Mouse (Mus musculus) spleen, postnatal 36 days (tissue): Measurements from ENCODE around the gene Tmem135.

ENCODE experiments used
- DNase-seq, 2 experiments: peaks; one replicate each; pipeline ENCODE4 v3.0.0; 2022; ENCODE audit warnings: low spot score in 2 of 2, mixed read lengths in 1 of 2

Gene Tmem135

DNA sequence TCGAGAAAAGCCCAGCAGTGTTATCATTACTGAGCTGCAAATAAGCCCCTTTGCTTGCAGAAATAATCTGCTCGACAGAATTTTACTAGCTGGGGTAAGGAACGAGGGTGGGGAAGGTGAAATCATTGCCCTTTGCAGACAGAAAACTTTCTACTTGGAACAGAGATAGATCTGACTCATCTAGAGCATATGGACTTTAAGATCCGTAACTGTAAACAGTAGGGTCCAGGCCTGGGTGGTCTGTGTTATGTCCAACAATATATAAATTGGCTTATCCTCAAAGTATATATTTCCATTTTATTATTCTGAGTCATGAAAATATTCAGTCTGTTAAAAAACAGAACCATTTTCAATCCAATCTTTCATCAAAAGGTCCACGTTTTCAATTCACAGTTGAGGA, 221.1 kb downstream of the Tmem135 start:
- no peak for DNase-seq

DNA sequence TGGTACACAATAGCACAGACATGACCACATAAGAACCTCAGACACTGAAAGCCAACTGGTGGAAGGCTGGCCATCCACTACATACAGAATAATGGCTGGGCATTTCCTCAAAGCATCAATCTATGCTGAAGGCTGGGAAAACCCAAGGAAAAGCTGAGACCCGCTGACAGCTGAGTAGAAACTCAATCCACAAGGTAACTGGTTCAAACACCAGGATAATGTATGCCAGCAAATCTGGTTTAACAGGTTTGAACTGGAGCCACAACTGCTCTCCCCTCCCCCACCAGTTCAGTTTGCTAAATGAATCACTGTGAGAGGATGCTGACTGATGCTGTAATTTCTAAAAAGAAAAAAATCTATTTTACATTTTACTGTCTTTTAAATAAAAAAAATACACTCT, 222.7 kb downstream of the Tmem135 start:
- no peak for DNase-seq

DNA sequence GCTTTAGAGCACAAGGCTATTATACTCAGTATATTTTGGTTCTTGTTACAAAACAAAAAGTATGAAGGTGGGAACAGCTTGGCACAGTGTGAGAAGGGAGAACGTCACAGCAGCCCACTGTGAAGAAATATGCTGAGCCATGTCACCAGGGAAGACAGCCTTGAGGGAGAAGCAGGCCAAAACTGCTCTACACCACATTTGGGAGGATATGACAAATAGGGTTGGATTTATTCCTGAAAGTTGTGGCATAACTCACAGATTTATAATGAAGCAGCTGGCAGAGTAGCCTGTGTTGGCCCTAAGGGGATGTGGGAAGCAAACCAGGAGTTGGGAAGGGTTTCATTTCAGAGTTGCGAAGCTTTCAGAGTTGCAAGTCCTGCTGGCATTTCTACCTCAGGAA, 225.4 kb downstream of the Tmem135 start:
- no peak for DNase-seq

DNA sequence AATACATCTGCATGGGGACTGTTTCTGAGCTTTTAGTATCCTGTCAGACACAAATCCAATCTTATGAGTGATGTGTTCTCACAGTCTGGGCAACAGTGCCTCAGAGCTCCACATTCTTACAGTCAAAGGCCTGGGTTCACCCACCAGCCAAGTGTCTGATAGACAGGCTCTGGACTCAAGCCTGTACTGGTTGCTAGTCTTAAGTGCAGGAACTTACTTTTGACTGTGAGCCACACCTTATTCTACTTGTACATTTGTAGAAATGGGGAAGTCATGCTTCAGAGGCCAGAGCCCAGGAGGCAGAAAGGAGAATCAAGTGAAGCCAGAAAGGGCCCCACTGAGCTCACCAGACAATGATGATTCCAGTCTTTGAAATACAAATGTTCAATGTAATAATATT, 226.1 kb downstream of the Tmem135 start:
- DNase-seq = peak; percentile 52 to 58

DNA sequence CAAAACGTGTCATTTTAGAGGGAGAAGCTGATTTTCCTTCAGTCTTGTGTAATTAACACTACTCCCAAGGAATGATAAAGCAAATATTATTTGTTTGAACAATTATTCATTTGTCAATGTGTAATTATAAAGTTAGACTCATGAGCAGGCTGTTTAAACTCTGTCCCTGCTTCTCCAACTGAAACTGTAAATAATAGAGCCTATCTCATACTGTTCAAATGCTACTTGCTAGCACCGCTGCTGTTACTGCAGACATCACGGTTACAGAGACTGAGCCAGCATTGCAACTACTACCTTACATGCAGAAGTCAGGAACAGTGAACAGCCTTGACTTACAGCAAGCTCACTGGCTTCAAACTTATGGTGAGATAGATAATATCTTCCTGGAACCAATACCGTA, 229.6 kb downstream of the Tmem135 start:
- no peak for DNase-seq

DNA sequence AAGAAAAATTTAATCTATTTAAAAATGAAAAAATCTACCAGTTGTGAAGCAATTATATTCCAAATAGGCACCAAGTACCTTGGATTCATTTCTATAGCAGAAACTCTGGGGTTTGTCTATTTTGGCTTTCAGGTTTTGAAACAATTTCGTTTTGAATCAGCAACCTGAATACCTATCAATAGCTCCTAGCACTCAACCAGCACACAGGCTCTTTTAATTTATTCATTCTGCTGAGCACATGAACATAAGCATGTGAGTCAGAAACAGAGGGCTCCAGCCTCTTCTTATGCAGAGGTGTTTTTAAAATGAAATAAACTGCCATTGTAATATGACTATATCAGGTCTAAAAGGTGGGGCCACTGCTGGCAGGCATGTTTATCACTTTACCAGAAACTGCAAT, 231.0 kb downstream of the Tmem135 start:
- no peak for DNase-seq

DNA sequence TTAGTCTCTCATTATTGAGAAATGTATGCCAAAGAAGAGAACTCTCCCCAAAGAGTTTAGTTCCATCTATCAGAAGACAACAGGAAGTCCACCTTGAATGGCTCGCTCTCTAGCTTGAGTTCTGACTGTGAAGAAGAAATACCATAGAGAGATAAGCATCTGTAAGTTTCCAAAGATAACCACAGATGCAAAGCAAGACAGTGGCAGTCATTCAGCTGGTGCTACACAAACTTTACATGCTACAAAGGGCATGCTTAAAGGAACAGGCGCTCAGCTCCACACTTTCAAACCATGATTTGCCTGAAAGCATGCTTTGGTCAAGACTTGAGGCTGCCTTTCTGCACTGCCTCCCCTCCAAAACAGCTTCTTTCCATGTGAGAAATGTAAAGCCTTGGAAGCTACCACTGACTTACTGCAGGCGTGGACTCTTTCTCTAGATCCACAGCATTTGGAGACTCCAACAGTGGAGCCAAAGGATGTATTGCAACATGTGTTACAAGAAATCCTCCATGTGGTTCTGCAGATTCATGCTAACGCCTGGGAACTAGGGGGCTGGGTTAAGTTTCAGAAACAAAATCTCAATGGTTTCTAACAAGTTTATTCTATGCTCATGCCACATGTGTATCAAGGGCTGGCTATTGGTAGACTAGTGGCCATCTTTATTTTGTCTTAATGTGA, 232.1 kb downstream of the Tmem135 start:
- peak; percentile 36 to 37 for DNase-seq

DNA sequence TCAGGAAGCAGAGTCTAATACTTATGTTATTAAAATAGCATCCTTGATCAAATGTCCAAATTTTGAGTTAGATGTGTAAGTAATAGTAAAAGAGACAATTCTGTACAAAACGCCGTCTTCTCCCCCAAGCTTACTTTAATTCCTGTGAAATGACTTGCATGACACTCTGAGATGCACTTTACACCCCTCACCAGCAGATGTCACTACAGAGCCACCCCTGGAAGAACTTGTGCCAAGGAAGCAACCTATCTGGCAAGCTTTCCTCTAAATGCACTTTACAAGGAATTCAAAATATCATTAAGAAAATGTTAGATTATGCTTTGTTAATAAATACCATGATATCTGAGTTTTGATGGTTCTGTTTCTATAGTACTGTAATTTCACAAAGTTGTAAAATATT, 235.4 kb downstream of the Tmem135 start:
- peak; percentile 67 to 72 for DNase-seq

DNA sequence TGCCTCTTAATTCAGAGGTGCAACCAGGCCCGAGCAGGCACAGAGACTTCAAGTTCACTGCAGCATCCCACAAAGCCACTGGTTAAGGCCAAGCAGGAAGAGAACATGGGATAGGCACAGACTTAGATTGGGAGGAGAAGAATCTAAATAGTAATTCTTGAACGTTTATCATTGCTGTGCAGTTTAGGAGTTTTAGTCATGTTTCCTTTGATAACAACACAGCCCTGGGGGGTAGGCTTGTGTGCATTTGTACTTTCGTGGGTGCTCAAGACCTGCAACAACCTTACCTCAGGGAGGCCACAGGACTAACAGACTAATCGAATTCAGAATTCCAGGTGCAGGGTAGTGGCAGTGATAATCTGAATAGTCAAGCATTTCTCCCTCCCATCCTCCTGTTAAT, 238.5 kb downstream of the Tmem135 start:
- DNase-seq = no peak

DNA sequence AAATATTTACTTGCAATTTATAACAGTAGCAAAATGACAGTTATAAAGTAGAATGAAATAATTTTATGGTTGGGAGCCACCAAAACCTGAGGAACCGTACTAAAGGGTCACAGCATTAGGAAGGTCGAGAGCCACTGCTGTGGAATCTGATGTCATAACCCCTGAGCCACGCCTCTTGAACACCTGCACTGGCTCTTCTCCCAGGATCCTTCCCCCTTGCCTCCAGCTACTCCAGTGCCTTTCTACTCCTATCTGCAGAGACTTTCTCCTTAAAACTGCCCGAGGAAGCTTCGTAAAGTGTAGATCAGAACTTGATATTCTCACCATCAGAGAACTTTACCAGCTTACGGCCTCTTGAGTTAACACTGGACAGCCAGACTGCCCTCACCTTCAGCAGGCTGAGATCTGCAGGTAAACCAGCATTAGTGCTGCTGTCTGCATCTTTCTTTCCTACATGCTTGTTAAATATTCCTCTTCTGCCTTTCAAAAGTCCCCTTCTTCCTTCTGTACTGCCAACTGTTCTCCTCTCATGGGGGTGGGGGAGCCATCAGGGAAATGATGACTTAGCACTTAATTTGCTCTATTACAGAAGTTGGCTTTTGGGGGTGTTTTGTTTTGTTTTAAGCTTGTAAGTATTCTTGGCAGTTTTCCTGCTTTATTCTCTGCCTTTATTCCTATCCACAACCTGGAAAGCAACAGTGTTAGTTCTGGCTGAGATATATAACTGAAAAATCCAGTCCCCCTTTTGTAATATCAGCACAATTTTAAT, 242.2 kb downstream of the Tmem135 start:
- no peak for DNase-seq

DNA sequence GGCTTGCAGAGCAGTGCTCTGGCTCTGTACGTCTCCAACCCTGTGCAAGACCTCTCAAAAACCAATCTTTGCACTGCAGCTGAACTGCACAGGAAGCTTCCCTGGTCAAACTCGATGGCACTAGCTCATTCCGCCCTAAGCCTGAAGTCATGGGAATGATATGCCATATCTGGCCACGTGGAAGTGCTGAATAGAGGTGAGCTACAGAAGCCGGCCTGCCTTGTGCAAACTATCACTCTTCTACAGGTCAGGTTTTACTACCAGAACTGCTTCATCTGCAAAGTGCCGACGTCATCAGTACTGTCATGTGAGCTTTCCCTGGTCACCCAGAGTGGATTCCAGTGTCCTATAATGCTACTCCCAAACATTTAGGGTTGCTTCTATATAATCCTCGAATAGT, 246.7 kb downstream of the Tmem135 start:
- no peak for DNase-seq

DNA sequence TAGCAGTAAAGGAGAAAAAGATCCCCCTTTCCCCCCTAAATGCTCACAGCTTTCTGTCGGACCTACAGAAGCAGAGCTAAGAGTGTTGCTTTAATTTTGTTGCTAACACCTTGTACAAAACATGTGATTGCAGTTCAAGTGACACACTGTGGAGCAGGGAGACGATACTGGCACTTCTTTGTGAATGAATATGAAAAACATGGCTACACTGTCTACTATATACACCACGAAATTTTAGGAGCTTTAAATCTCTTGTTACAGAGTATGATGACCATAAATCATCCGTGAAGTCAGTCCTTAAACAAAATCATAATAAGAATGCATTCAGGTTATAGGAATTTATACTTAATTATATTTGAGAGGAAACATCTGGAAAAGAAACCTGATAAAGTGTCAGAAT, 247.4 kb downstream of the Tmem135 start:
- no peak for DNase-seq

DNA sequence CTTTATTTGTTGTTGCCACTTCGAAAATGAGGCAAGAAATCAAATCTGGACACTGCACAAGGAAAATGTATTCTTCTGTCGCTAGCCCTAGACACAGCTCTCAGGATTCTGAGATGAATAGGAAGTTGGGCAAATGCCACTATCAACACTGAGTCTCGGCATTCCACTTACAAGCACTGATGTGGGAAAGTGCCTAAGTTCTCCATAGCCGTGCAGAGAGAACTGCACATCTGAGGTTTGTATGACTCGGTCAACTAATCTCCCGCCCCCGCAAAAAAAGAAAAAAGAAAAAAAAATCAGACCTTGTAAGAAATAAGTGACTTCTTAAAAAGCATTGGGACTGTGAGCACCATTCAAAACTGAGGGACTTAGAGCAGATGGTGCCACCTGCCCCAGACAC, 248.3 kb downstream of the Tmem135 start:
- DNase-seq = no peak

DNA sequence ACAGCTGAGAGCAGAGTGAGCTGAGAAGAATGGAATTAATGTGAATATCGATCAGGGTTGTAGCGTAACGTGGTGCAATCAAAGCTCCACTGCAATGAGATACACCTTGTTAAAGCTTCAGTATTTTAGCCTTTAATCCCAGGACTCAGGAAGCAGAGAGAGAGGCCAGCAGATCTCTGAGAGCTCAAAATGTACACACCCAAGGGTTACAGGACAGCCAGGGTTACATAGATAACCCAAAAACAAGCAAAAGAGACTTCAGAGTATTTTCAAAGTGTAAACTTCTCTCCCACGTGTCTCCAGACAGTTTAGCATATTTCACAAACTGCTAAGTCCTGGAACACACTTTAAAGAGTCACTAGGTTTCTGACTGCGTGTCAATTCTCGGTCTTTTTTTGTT, 248.8 kb downstream of the Tmem135 start:
- DNase-seq = no peak

DNA sequence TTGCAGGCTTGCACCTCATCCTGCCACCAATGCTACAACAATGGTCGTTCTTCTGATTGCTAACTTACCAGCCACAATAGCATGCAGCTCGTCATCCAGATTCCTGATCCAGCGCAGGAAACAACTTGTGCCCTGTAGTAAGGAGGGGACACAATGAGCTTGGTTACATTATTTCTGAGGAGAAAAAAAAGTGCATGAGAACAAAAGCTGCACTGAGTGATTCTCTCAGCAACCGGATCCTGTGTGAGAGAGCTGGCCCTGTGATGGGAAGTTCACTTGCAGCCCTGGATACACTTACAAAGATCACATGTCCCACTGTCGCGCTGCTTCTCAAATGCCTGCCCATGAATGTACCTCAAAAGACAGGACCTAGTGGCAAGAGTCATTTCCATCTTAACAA, 252.7 kb downstream of the Tmem135 start:
- no peak for DNase-seq

DNA sequence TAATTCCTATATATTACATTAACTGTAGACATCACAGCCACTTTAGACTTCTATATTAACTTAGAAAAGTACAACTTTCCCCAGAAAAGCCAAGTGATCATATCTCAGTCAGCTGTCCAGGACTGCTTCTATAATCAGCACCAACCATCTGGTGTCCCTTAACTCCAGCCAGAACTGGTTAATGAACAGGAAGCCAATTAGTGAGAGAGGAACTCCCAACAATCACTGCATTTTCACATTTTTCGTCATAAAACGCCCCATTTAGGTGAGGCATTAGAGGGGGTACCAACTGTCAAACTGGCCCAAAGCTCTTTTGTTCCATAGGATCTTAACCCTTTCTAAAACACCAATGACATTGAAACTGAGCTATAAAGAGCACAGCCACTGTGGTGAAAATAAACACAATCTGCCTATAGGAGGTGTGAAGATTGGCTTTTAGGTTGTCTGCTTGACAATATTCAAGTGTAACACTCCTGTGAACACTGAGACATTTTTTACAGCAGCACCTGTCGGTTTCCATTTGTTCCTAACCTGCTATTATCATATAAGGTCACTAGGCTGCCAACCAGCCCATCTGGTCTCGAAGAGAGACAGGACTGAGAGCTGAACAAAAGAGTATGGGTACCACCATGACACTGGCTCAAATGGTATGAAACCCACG, 263.3 kb downstream of the Tmem135 start:
- no peak for DNase-seq

DNA sequence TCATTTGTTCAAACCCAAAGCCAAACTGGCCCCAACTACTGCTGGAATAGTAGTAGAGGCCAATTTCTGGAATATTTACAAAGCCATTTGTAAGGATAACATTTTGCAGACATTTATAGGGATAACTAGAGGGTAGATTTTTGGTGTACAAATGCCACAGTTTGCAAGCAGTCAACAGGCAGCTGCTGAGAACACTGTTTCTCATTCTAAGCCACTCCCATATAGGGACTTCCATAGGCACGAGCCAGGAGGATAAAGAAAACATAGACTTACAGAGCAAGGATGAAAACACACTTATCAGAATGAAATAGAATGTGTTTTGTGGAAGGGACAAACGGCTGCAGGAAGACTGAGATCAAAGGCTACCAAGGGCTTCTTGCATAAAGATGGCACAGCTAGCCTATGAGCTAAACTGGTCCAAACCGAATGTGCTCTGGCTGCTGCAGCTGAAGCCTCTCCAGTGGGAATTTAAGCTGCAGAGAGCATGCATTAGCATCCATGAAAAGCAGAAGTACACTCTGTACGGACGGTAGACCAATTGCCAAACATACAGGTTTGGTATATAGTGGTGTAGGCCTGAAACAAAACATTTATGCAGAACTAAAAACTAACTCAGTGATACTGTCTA, 269.0 kb downstream of the Tmem135 start:
- DNase-seq = no peak

DNA sequence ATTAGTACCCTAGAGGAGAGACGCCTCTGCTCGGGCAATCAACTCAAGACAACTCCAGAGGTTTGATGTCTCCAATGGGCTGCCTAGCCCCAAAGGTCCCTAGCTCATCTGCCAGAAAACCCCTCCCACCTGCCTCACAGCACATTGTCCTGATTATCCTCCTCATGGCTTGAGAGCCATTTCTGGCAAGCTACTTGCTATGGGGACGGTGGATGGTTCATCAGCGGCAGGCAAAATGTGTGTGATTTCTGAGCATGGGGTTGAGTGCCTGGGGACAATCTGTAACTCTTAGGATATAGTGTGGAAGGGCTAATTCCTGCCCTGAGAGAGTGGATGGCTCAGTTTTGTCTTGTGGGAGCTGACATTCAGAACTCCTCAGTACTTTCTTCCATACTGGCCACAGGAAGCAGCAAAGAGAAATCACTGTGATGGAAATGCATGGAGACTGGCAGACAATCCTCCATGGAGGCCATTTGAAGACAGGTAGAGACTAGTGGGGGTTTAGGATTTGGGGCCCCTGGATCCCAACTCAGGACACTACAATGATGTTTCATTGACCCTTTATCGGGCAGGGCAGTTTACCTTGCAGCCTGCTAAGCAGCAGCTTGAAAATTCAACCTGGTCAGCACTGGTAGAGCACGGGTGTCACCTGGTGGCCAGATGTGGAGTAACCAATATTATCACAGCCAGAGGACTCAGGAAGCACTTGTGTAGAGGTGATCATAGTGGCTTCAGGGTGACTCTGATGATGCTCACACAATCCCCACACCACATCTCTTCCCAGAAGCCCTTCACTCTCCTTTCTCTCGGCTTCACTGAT, 277.7 kb downstream of the Tmem135 start:
- peak; percentile 22 to 30 for DNase-seq

DNA sequence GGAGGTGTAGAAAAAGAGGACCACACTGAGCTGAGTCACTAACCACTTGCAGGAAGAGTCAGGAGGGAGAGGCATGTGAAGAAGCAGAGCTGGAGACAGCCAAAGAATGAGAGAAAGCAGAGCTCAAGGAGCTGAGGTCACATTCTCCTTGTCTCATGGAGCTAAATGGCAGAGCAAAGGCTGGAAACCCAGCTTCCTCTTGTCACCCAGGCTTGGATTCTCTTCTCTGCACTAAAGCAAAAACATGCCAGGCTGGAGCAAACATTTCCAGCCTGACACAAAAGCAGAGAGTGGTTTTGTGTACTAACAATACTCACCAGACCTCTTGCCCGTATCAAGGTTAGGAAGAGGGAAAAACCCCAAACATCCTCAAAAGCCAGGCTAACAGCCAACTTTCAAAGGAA, 287.8 kb downstream of the Tmem135 start:
- DNase-seq = no peak

DNA sequence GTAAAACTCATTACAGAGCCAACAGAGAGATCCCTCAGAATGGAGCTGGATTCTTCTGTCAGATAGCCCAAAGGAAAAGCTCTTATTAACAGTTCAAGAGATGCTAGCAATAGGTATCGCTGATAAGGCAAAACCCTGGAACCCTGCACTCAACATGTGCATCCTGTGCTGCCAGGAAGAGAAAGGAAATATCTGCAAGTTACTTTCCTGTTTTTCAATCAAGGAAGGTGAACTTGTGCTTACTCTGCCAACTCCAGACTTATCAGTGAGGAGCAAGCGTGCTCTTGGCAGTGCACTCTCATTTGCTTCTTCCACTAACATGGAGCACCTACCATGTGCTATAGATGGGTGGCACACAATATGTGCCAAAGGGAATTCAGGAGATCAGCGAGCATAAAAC, 288.4 kb downstream of the Tmem135 start:
- DNase-seq = no peak

DNA sequence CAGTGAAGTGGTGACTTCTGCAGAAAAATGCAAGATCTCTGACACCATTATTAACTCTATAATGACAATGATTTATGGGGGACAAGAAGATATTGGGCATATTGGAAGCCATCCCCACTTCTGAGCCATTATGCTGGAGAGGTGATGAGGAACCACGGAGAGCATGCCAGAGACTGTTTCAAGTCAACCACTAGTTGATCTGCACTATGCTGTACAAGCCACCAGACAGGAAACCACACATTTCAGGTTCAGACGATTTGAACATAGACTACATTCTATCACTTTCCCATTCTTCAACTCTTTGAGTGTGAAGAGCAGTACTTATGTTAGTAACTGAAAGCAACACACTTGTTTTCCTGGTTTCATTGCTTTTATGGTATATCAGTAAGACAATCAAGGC, 297.6 kb downstream of the Tmem135 start:
- DNase-seq = no peak

DNA sequence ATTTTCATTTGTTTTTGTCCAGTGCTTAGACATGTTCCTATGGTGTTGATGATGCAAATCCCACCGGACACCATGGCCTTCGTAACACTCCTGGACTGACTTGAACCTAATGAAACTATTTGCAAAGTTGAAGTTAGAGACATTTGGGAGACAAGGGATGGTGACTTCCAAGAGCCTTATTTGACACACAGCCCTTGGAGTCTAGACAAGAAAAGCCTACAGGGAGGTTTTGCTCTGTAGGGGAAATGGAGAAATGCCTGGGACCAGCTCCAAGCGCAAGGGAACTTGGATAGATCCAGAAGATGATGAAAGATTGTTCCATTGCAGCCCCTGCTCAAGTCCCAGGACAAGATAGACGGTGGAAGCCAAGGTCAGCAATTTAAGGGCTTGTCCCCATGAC, 304.3 kb downstream of the Tmem135 start:
- DNase-seq = no peak
